In genomic region chr5:99978699-99979442, GRCm38 (mm10) we compare ENCODE assay signal across 8 mouse cellular contexts. TPM values are rescaled to one million over a fixed set of nuclear protein-coding genes. Genes with fewer than 3 reads are reported as not detected.
DNase-seq lines count a peak whose midpoint lies in the region; ATAC-seq and TF ChIP-seq lines count a peak whose summit lies in the region.

TSS of gene Hnrnpd (minus strand) at chr5:99978938.
TSS of gene 4930524J08Rik (plus strand) at chr5:99979061.

- peak within 1 kb of the TSS; percentile 99 for H3K27ac ChIP-seq in embryonic facial prominence, embryonic 13.5 days
- H3K27ac ChIP-seq in heart, adult 2 months = peak within 1 kb of the TSS; percentile 96
- H3K27ac ChIP-seq in limb, embryonic 12.5 days = peak within 1 kb of the TSS; percentile 100
- H3K27ac ChIP-seq in midbrain, embryonic 14.5 days (replicated peaks; ENCODE audit: low read depth, low read length) = peak within 1 kb of the TSS; percentile 98

- H3K4me1 ChIP-seq in embryonic facial prominence, embryonic 13.5 days = peaks cover 17% of the 10 kb centered on the region
- H3K4me1 ChIP-seq in heart, adult 2 months (ENCODE audit: control insufficient read depth, insufficient read depth, low read length) = peaks cover 4% of the 10 kb centered on the region
- peaks cover 25% of the 10 kb centered on the region for H3K4me1 ChIP-seq in limb, embryonic 12.5 days (replicated peaks)
- H3K4me1 ChIP-seq in midbrain, embryonic 14.5 days (ENCODE audit: control insufficient read depth, insufficient read depth, low read length) = peaks cover 24% of the 10 kb centered on the region

- H3K9me3 ChIP-seq in embryonic facial prominence, embryonic 13.5 days = no peaks in the 10 kb centered on the region
- no peaks in the 10 kb centered on the region for H3K9me3 ChIP-seq in limb, embryonic 12.5 days
- H3K9me3 ChIP-seq in midbrain, embryonic 14.5 days (ENCODE audit: control insufficient read depth, low read length) = no peaks in the 10 kb centered on the region

- TF ChIP-seq POLR2A in heart, adult 2 months (IDR thresholded peaks at IDR 0.05; ENCODE audit: insufficient read depth, low read depth, low read length) = peak; percentile 79

- TF ChIP-seq CTCF in heart, adult 2 months (IDR thresholded peaks at IDR 0.05) = no peak

- peaks cover 5% of the 10 kb centered on the region; the same call in 1 of the 2 replicates for H3K36me3 ChIP-seq in embryonic facial prominence, embryonic 13.5 days
- H3K36me3 ChIP-seq in heart, adult 2 months (ENCODE audit: control insufficient read depth, insufficient read depth, low read length) = peaks cover 24% of the 10 kb centered on the region
- peaks cover 12% of the 10 kb centered on the region for H3K36me3 ChIP-seq in limb, embryonic 12.5 days
- H3K36me3 ChIP-seq in midbrain, embryonic 14.5 days (ENCODE audit: control insufficient read depth, insufficient read depth, low read length) = no peaks in the 10 kb centered on the region

- peak; percentile 97 for ATAC-seq in embryonic facial prominence, embryonic 13.5 days (ENCODE audit: insufficient number of reproducible peaks, insufficient read depth, low FRiP score, low TSS enrichment, low read depth)
- ATAC-seq in limb, embryonic 12.5 days (ENCODE audit: insufficient number of reproducible peaks, insufficient read depth, low FRiP score, low TSS enrichment, low read depth) = peak; percentile 94
- peak; percentile 98 for ATAC-seq in midbrain, embryonic 14.5 days (ENCODE audit: low FRiP score, low TSS enrichment)

- peak within 1 kb of the TSS; percentile 94 for H3K4me3 ChIP-seq in embryonic facial prominence, embryonic 13.5 days
- H3K4me3 ChIP-seq in heart, adult 2 months = peak within 1 kb of the TSS; percentile 94
- H3K4me3 ChIP-seq in limb, embryonic 12.5 days (replicated peaks) = peak within 1 kb of the TSS; percentile 93
- H3K4me3 ChIP-seq in midbrain, embryonic 14.5 days (replicated peaks; ENCODE audit: low read depth, low read length) = peak within 1 kb of the TSS; percentile 92

- WGBS in embryonic facial prominence, embryonic 13.5 days = under 1% methylated on average over 91 of the region's 97 CpGs
- 2% methylated on average over 84 of the region's 97 CpGs for WGBS in heart, adult 2 months
- under 1% methylated on average over 97 of the region's 97 CpGs for WGBS in limb, embryonic 12.5 days
- WGBS in midbrain, embryonic 14.5 days = under 1% methylated on average over 96 of the region's 97 CpGs

- intact Hi-C loops in heart, adult 2 months (cut with DNase I) = loop anchor here (1.0 to 5.0 kb wide), 4 partner anchors 60 to 538 kb away; partner anchors contain the start of genes Cops4, Enoph1, Hnrnpdl and Sec31a

- H3K27me3 ChIP-seq in embryonic facial prominence, embryonic 13.5 days = no peaks in the 10 kb centered on the region
- no peaks in the 10 kb centered on the region for H3K27me3 ChIP-seq in heart, adult 2 months (ENCODE audit: control insufficient read depth, insufficient read depth, low read length)
- H3K27me3 ChIP-seq in limb, embryonic 12.5 days = no peaks in the 10 kb centered on the region
- no peaks in the 10 kb centered on the region for H3K27me3 ChIP-seq in midbrain, embryonic 14.5 days (ENCODE audit: control insufficient read depth, insufficient read depth, low read length)

- DNase-seq in 416B (ENCODE audit: low read depth) = peak; percentile 96
- DNase-seq in adrenal gland, postnatal 4 days (ENCODE audit: low spot score in 2 of 2) = peak; percentile 76 to 87
- DNase-seq in heart, adult 2 months = peak; percentile 91 to 97
- peak; percentile 94 to 96 for DNase-seq in kidney, adult 8-10 months
- DNase-seq in midbrain, embryonic 14.5 days = peak; percentile 100
- peak; percentile 86 for DNase-seq in spleen, adult 12 weeks (ENCODE audit: low spot score)

- H3K4me2 ChIP-seq in embryonic facial prominence, embryonic 13.5 days = peak within 1 kb of the TSS; percentile 84
- peak within 1 kb of the TSS; percentile 85 for H3K4me2 ChIP-seq in limb, embryonic 12.5 days
- peak within 1 kb of the TSS; percentile 91 for H3K4me2 ChIP-seq in midbrain, embryonic 14.5 days (ENCODE audit: low read length)

- H3K79me2 ChIP-seq in heart, adult 2 months (replicated peaks; ENCODE audit: control insufficient read depth, insufficient read depth, low read length) = no peaks in the 10 kb centered on the region; the same call in 1 of the 2 replicates

- H3K9ac ChIP-seq in embryonic facial prominence, embryonic 13.5 days = peak within 1 kb of the TSS; percentile 99
- peak within 1 kb of the TSS; percentile 100 for H3K9ac ChIP-seq in heart, adult 2 months (ENCODE audit: low read depth, low read length)
- H3K9ac ChIP-seq in limb, embryonic 12.5 days (replicated peaks) = peak within 1 kb of the TSS; percentile 99
- H3K9ac ChIP-seq in midbrain, embryonic 14.5 days (replicated peaks; ENCODE audit: low read length) = peak within 1 kb of the TSS; percentile 92

- TF ChIP-seq EP300 in heart, adult 2 months (IDR thresholded peaks at IDR 0.05; ENCODE audit: insufficient read depth, low read depth, low read length) = peak; percentile 9; the same call in 1 of the 2 replicates

RNA-seq across cellular contexts. Expression of gene Hnrnpd, which starts in this region (rescaled TPM):
- 100 to 1,000 TPM; 340 to 341 TPM for total RNA-seq in adrenal gland, postnatal 4 days (2021)
- 245 and 246 TPM in 2 replicates for polyA plus RNA-seq in embryonic facial prominence, embryonic 13.5 days (2015; fragmentation: Nextera tagmentation; extraction: Ambion mirVana)
- total RNA-seq in heart, adult 2 months (2021) = 10 to 100 TPM; 83.0 to 90.3 TPM
- polyA plus RNA-seq in heart, adult 2 months (2012; rRNA removed) = 10.2 and 14.3 TPM in 2 replicates
- 469 and 520 TPM in 2 replicates for polyA plus RNA-seq in limb, embryonic 12.5 days (2016; fragmentation: Nextera tagmentation; extraction: Ambion mirVana)
- polyA plus RNA-seq in midbrain, embryonic 14.5 days (2014; fragmentation: Nextera tagmentation; extraction: Ambion mirVana) = 134 and 147 TPM in 2 replicates

RNA-seq across cellular contexts. Expression of gene 4930524J08Rik, which starts in this region (rescaled TPM):
- total RNA-seq in adrenal gland, postnatal 4 days (2021) = 1 to 10 TPM; 4.1 to 6.4 TPM
- 3.2 and 3.4 TPM in 2 replicates for polyA plus RNA-seq in embryonic facial prominence, embryonic 13.5 days (2015; fragmentation: Nextera tagmentation; extraction: Ambion mirVana)
- total RNA-seq in heart, adult 2 months (2021) = 1 to 10 TPM; 1.1 to 1.2 TPM
- 0.84 TPM in 1 of 2 replicates, not detected in the other for polyA plus RNA-seq in heart, adult 2 months (2012; rRNA removed)
- polyA plus RNA-seq in limb, embryonic 12.5 days (2016; fragmentation: Nextera tagmentation; extraction: Ambion mirVana) = 1.7 and 2.2 TPM in 2 replicates
- 2.4 and 3.6 TPM in 2 replicates for polyA plus RNA-seq in midbrain, embryonic 14.5 days (2014; fragmentation: Nextera tagmentation; extraction: Ambion mirVana)

Comparison
In these comparisons a context has a peak if more than half of its experiments do, and no peak if none do; other contexts are left out.
1. Peak in every context shown above with its lines: DNase-seq, ATAC-seq, H3K4me3 ChIP-seq and H3K27ac ChIP-seq.